Mouse (Mus musculus): ENCODE measurements around the gene Glb1. TPM values are rescaled to one million over a fixed set of nuclear protein-coding genes. Genes with fewer than 3 reads are reported as not detected.
"Not testable (repeated sequence)": the region's sequence is repeated elsewhere in the genome, so short reads cannot be mapped to it uniquely, and the experiment has no call there.

The Glb1 gene
- polyA plus RNA-seq, 1 experiment from 2014 or later, result 24.6 TPM

DNA sequence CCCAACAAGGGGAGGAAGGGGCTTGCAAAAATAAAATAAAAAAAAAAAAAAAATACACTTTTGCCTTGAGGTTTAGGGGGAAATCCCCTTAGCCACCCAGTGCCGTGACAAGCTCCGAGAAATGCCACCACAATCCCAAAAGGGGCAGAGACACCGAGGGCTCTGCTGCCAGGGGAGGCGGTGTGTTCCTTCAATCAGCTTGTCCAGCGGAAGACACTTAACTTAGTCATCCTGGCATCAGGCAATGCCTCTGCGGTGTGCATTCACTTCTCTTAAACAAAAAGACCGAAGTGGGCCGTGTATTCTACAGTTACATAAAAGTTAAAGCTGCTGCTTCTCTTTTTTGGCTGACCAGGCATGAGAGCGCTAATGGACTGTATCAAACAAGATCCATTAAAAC, 106.5 kb downstream of the Glb1 start:
- no peaks in the 10 kb centered on the region for H3K27me3 ChIP-seq
- WGBS, result 96% methylated on average over 9 of the region's 9 CpGs
- no peak overlapping the region for H3K9ac ChIP-seq (replicated peaks)
- H3K9me3 ChIP-seq, result peaks cover 3% of the 10 kb centered on the region
- H3K4me3 ChIP-seq, result no peak overlapping the region
- no peaks in the 10 kb centered on the region for H3K4me1 ChIP-seq
- H3K4me2 ChIP-seq (replicated peaks), result no peak overlapping the region
- H3K36me3 ChIP-seq, result peaks cover 24% of the 10 kb centered on the region
- H3K27ac ChIP-seq (replicated peaks), result no peak overlapping the region
- ATAC-seq (ENCODE audit: low FRiP score, low read depth), result no peak

DNA sequence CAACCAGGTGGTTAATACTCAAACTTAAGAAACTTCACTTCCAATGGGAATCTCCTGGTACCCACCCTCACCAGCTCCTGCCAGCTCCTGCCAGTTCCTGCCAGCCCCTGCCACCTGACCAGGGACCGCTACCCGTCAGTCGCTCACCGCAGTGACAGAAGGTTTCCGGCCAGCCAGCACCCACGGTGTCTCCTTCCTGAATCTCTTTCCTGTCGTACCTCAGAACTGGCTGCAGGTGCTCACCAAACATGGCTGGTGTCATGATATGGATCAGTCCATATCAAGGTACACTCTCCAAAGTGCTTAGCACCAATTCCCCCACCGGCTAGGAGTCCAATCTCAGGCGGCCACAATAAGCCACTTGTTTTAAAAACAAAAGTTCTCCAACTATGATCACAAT, 108.9 kb downstream of the Glb1 start:
- H3K27ac ChIP-seq (replicated peaks), result no peak overlapping the region
- peaks cover 46% of the 10 kb centered on the region for H3K36me3 ChIP-seq
- no peak overlapping the region for H3K4me2 ChIP-seq (replicated peaks)
- H3K4me3 ChIP-seq, result no peak overlapping the region
- H3K4me1 ChIP-seq, result no peaks in the 10 kb centered on the region
- 95% methylated on average over 9 of the region's 9 CpGs for WGBS
- H3K27me3 ChIP-seq, result no peaks in the 10 kb centered on the region
- ATAC-seq (ENCODE audit: low FRiP score, low read depth), result no peak
- no peak overlapping the region for H3K9ac ChIP-seq (replicated peaks)
- peaks cover 25% of the 10 kb centered on the region for H3K9me3 ChIP-seq

GRCm38 (mm10) chr9:114512831-114513230, 112.0 kb downstream of the Glb1 start:
- Histone ChIP-seq H3K4me3 (no peak overlapping the region), H3K36me3 (peaks cover 46% of the 10 kb centered on the region), H3K27me3 (no peaks in the 10 kb centered on the region), H3K4me2 (replicated peaks) (no peak overlapping the region), H3K9me3 (peaks cover 25% of the 10 kb centered on the region), H3K9ac (replicated peaks) (no peak overlapping the region), H3K27ac (replicated peaks) (no peak overlapping the region), H3K4me1 (no peaks in the 10 kb centered on the region)
- 96% methylated on average over 21 of the region's 21 CpGs for WGBS
- no peak for ATAC-seq (ENCODE audit: low FRiP score, low read depth)

GRCm38 (mm10) chr9:114515364-114515763, 114.5 kb downstream of the Glb1 start, which contains the start of gene C130032M10Rik:
Gene C130032M10Rik (plus strand): TSS chr9:114515697.
- H3K27me3 ChIP-seq, result no peaks in the 10 kb centered on the region
- WGBS, result 92% methylated on average over 11 of the region's 11 CpGs
- no peak within 1 kb of the TSS for H3K9ac ChIP-seq (replicated peaks)
- peaks cover 33% of the 10 kb centered on the region for H3K36me3 ChIP-seq
- H3K27ac ChIP-seq (replicated peaks), result no peak within 1 kb of the TSS
- H3K9me3 ChIP-seq, result peaks cover 25% of the 10 kb centered on the region
- H3K4me2 ChIP-seq (replicated peaks), result no peak within 1 kb of the TSS
- H3K4me1 ChIP-seq, result no peaks in the 10 kb centered on the region
- no peak for ATAC-seq (ENCODE audit: low FRiP score, low read depth)
- H3K4me3 ChIP-seq, result no peak within 1 kb of the TSS

DNA sequence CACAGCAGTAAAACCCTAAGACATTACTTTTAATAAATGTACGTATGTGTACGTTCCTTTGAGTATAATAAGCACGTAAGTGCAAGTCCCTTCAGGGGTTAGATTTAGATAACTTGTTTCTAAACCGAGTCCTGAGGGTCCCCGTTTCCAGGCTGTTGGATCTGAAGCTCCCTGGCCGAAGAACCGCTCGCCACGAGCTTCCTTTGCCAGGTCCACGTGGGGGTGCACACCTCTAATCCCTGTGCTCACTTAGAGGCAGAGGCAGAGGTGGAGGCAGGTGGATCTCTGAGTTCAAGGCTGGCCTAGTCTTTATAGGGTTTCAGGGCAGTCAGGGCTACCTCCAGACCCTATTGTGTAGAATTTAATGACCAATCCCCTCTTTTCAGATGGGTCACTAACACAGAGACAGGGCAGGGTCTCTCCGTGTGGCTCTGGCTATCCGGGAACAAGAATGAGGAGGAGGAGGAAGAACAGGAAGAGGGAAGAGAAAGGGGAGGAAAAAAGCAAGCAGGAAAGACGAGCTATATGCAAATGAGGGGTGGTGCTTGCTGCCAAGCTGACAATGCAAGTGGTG, 117.1 kb downstream of the Glb1 start:
- H3K9me3 ChIP-seq, result peaks cover 16% of the 10 kb centered on the region
- ATAC-seq (ENCODE audit: low FRiP score, low read depth), result no peak
- 82% methylated on average over 13 of the region's 13 CpGs for WGBS

DNA sequence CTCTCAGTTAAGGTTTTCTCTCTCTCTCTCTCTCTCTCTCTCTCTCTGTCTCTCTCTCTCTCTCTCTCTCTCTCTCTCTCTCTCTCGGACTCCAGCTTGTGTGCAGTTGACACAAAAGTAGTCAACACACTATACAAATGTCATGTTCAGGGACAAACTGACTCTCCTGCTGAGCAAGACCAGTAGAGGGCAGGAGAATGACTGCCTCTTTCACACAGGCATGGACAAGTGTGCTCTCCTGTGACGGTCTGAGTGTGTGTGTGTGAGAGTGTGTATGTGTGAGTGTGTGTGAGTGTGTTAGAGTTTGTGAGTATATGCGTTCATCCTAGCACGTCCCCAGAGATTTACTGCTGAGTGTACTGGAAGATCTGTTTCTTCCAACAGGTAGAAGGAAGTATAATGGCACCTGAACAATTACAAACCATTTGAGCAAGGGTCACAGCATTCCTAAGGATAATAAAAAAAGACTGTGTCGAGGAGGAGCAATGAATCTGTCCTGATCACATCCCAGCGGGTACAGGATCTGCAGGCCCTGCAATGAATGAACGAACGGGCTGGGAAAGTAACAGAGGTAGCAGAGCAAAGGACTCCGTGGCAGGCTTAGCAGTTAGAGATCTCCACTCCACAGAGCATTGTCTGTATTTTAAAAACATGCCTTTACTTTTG, 118.1 kb downstream of the Glb1 start:
- H3K4me2 ChIP-seq (replicated peaks), result no peak overlapping the region
- no peaks in the 10 kb centered on the region for H3K4me1 ChIP-seq
- H3K4me3 ChIP-seq, result no peak overlapping the region
- no peak overlapping the region for H3K27ac ChIP-seq (replicated peaks)
- H3K9me3 ChIP-seq, result peaks cover 7% of the 10 kb centered on the region; the same call in 1 of the 2 replicates
- WGBS, result 74% methylated on average over 9 of the region's 9 CpGs
- no peaks in the 10 kb centered on the region for H3K27me3 ChIP-seq
- no peak for ATAC-seq (ENCODE audit: low FRiP score, low read depth)
- H3K9ac ChIP-seq (replicated peaks), result no peak overlapping the region
- H3K36me3 ChIP-seq, result peaks cover 8% of the 10 kb centered on the region

More for the DNA sequence above, 117.1 kb downstream of the Glb1 start:
- no peak overlapping the region for H3K27ac ChIP-seq (replicated peaks)
- H3K9ac ChIP-seq (replicated peaks), result no peak overlapping the region
- no peak overlapping the region for H3K4me2 ChIP-seq (replicated peaks)
- no peaks in the 10 kb centered on the region for H3K27me3 ChIP-seq
- no peaks in the 10 kb centered on the region for H3K4me1 ChIP-seq
- H3K36me3 ChIP-seq, result peaks cover 17% of the 10 kb centered on the region
- no peak overlapping the region for H3K4me3 ChIP-seq

DNA sequence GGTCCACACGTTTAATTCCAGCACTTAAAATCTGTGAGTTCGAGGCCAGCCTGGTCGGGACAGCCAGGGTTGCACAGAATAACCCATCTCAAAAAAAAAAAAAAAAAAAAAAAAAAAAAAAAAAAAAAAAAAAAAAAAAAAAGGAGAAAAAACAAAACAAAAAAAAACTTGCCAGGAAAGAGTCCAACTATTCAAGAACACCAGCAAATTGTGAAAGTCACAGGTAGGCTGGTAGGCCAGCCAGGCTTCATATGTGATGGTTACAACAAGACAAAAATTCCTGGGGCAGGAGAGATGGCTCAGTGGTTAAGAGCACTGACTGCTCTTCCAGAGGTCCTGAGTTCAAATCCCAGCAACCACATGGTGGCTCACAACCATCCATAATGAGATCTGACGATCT, 119.7 kb downstream of the Glb1 start:
- H3K4me1 ChIP-seq; H3K9ac ChIP-seq (replicated peaks); H3K4me2 ChIP-seq (replicated peaks); H3K4me3 ChIP-seq; H3K9me3 ChIP-seq; H3K36me3 ChIP-seq; H3K27me3 ChIP-seq; ATAC-seq (ENCODE audit: low FRiP score, low read depth); H3K27ac ChIP-seq (replicated peaks): not testable (repeated sequence)
- WGBS, result 80% methylated on average over 4 of the region's 4 CpGs

DNA sequence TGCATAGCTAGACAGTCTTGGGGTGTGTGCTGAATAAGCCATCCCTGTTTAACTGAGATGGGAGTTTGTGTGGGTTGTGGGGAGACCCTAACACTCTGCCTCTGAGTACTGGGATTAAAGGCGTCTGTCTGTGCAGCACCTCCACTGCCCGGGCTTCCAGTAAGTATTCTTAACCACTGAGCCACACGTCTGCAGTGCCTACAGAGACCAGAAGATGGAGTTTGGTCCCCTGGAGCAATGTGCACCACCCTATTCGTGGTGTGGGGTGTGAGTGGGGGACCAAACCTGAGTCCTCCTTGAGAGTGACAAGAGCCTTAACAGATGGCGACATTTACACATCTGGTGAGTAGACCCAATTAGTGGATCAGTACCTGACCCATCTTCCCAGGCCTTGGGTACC, 121.2 kb downstream of the Glb1 start:
- Histone ChIP-seq H3K9ac (replicated peaks) (no peak overlapping the region), H3K27ac (replicated peaks) (no peak overlapping the region), H3K36me3 (no peaks in the 10 kb centered on the region), H3K4me2 (replicated peaks) (no peak overlapping the region), H3K4me1 (peaks cover 15% of the 10 kb centered on the region), H3K27me3 (no peaks in the 10 kb centered on the region), H3K9me3 (no peaks in the 10 kb centered on the region), H3K4me3 (no peak overlapping the region)
- 54% methylated on average over 5 of the region's 5 CpGs for WGBS
- ATAC-seq (ENCODE audit: low FRiP score, low read depth), result no peak

DNA sequence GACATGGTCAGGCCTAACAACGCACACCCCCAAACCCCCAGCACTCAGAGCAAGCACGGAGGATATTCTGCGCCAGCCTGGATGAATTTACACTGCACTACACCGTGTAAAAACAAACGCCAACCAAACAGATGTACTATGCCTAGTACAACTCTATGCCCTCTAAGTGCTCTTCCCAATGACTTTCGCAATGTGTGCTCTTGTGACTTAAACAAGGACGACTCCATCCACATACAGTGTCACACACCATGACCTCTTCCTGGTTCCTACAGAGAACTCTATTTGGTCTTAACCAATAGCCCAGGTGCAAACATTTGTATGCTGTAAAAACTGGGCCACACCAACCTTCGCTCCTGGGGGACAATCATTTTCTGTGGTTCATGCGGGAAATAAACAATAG, 121.6 kb downstream of the Glb1 start:
- H3K9ac ChIP-seq (replicated peaks), result no peak overlapping the region
- H3K4me3 ChIP-seq, result no peak overlapping the region
- WGBS, result 90% methylated on average over 9 of the region's 9 CpGs
- no peaks in the 10 kb centered on the region for H3K27me3 ChIP-seq
- H3K4me1 ChIP-seq, result peaks cover 18% of the 10 kb centered on the region
- no peak for ATAC-seq (ENCODE audit: low FRiP score, low read depth)
- no peak overlapping the region for H3K4me2 ChIP-seq (replicated peaks)
- H3K9me3 ChIP-seq, result no peaks in the 10 kb centered on the region
- no peak overlapping the region for H3K27ac ChIP-seq (replicated peaks)
- H3K36me3 ChIP-seq, result no peaks in the 10 kb centered on the region

Other genes with a start within 250 kb of the Glb1 start
- gene Bcl2a1c, start 70.9 kb upstream of the Glb1 start, polyA plus RNA-seq (2016; fragmentation: Nextera tagmentation; extraction: Ambion mirVana), result not detected in 2 replicates
- 40.0 and 48.3 TPM in 2 replicates for gene Crtap, start 10.4 kb upstream of the Glb1 start, polyA plus RNA-seq (2016; fragmentation: Nextera tagmentation; extraction: Ambion mirVana)
- 8.7 TPM in 2 replicates for gene Tmppe, start within 50 bp of the Glb1 start, polyA plus RNA-seq (2016; fragmentation: Nextera tagmentation; extraction: Ambion mirVana)
- gene Ccr4, start 103.8 kb downstream of the Glb1 start, polyA plus RNA-seq (2016; fragmentation: Nextera tagmentation; extraction: Ambion mirVana), result not detected in 2 replicates
- gene C130032M10Rik, start 114.6 kb downstream of the Glb1 start, polyA plus RNA-seq (2016; fragmentation: Nextera tagmentation; extraction: Ambion mirVana), result 0.43 and 0.45 TPM in 2 replicates
- gene Trim71, start 163.3 kb downstream of the Glb1 start, polyA plus RNA-seq (2016; fragmentation: Nextera tagmentation; extraction: Ambion mirVana), result 0.61 and 0.80 TPM in 2 replicates
- gene Cnot10, start 239.1 kb downstream of the Glb1 start, polyA plus RNA-seq (2016; fragmentation: Nextera tagmentation; extraction: Ambion mirVana), result 66.8 and 71.1 TPM in 2 replicates